Mouse (Mus musculus): ENCODE measurements at regions not wholly inside any gene's neighbourhood (a gene's known extent, or its start where the extent isn't known, plus 50 kb on each side); places are given as distances from the start of the nearest gene placed in this dataset.

GRCm38 (mm10) chr7:83023990-83024389, 156.9 kb downstream of the Mex3b start:
- no peak for DNase-seq (ENCODE audit: low read depth, low spot score)

- no peak for DNase-seq (ENCODE audit: low read depth, low spot score)
Measured at GRCm38 (mm10) chr7:83031101-83031500, 164.0 kb downstream of the Mex3b start.

GRCm38 (mm10) chr7:83032025-83032424, 164.9 kb downstream of the Mex3b start:
- DNase-seq (ENCODE audit: low read depth, low spot score): no peak

- DNase-seq (ENCODE audit: low read depth, low spot score): no peak
Measured at GRCm38 (mm10) chr7:83032924-83033323, 165.8 kb downstream of the Mex3b start.

GRCm38 (mm10) chr7:83035190-83035589, 168.1 kb downstream of the Mex3b start:
- DNase-seq (ENCODE audit: low read depth, low spot score): no peak

- DNase-seq (ENCODE audit: low read depth, low spot score): peak; percentile 68
Measured at GRCm38 (mm10) chr7:83036397-83036796, 169.3 kb downstream of the Mex3b start.

- no peak for DNase-seq (ENCODE audit: low read depth, low spot score)
Measured at GRCm38 (mm10) chr7:83037100-83037499, 170.0 kb downstream of the Mex3b start.

GRCm38 (mm10) chr7:83037714-83038113, 170.6 kb downstream of the Mex3b start:
- DNase-seq (ENCODE audit: low read depth, low spot score): no peak

- no peak for DNase-seq (ENCODE audit: low read depth, low spot score)
Measured at GRCm38 (mm10) chr7:83043746-83044145, 176.6 kb downstream of the Mex3b start.

GRCm38 (mm10) chr7:83045266-83045665, 178.1 kb downstream of the Mex3b start:
- no peak for DNase-seq (ENCODE audit: low read depth, low spot score)

GRCm38 (mm10) chr7:83050011-83050410, 182.9 kb downstream of the Mex3b start:
- no peak for DNase-seq (ENCODE audit: low read depth, low spot score)

- no peak for DNase-seq (ENCODE audit: low read depth, low spot score)
Measured at GRCm38 (mm10) chr7:83050833-83051497, 183.8 kb downstream of the Mex3b start.

GRCm38 (mm10) chr7:83056101-83056935, 189.2 kb downstream of the Mex3b start:
- DNase-seq (ENCODE audit: low read depth, low spot score): no peak

- no peak for DNase-seq (ENCODE audit: low read depth, low spot score)
Measured at GRCm38 (mm10) chr7:83060318-83060717, 193.2 kb downstream of the Mex3b start.

GRCm38 (mm10) chr7:83060733-83061132, 193.6 kb downstream of the Mex3b start:
- DNase-seq (ENCODE audit: low read depth, low spot score): no peak

- peak; percentile 13 for DNase-seq (ENCODE audit: low read depth, low spot score)
Measured at GRCm38 (mm10) chr7:83061197-83061893, 194.2 kb downstream of the Mex3b start.

- DNase-seq (ENCODE audit: low read depth, low spot score): no peak
Measured at GRCm38 (mm10) chr7:83061894-83062477, 194.9 kb downstream of the Mex3b start.

GRCm38 (mm10) chr7:83063559-83063958, 196.4 kb downstream of the Mex3b start:
- DNase-seq (ENCODE audit: low read depth, low spot score): no peak

- DNase-seq (ENCODE audit: low read depth, low spot score): no peak
Measured at GRCm38 (mm10) chr7:83065341-83065740, 198.2 kb downstream of the Mex3b start.

GRCm38 (mm10) chr7:83074399-83074970, 207.4 kb downstream of the Mex3b start:
- DNase-seq (ENCODE audit: low read depth, low spot score): no peak

- no peak for DNase-seq (ENCODE audit: low read depth, low spot score)
Measured at GRCm38 (mm10) chr7:83075159-83075952, 208.2 kb downstream of the Mex3b start.

All from skeletal muscle tissue, adult 2 months (tissue).